In the genomic region with DNA sequence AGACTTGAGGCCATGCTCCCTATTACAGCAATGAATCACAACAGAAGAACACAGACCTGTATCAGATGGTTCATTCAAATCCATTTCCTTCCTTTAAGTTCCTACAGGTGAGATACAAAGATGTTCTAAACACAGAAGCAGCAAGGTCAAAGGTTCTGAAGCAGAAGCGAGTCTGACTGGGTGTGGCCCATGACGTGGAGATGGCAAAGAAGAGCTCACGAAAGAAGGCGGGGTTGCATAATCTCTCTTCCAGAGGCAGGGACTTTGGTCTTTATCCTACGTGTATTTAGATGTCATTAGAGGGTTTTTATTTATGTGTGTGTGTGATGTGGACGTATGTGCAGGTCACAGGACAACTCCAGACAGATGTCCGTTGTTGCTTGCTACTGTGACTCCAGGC, we compare ENCODE assay signal across 15 mouse cellular contexts.
"Had no signal": no experiment of that assay in that cellular context is flagged by ENCODE, and none has a peak within 500 bp of the region (broad histone marks: within the 10 kb centered on the region; RNA-seq: fewer than 3 reads in every experiment).

No protein-coding gene starts in this region.

- DNase-seq: kidney, adult 8-10 months; kidney, postnatal 36 days; left cerebral cortex, postnatal 4 days; lung, adult 2 months; lung, postnatal 36 days; right cerebral cortex, adult 18-20 months; right cerebral cortex, postnatal 25 days; spleen, adult 18-20 months; thymus, adult 18-20 months; thymus, postnatal 14 days had no signal

- H3K4me1 ChIP-seq: midbrain, embryonic 12.5 days had no signal

- H3K4me3 ChIP-seq: limb, embryonic 13.5 days; liver, embryonic 15.5 days; megakaryocyte, embryonic 14.5 days; midbrain, embryonic 12.5 days had no signal

- H3K27ac ChIP-seq: kidney, postnatal 0 days; limb, embryonic 13.5 days; liver, embryonic 15.5 days; midbrain, embryonic 12.5 days had no signal

- H3K9ac ChIP-seq: limb, embryonic 13.5 days; liver, embryonic 15.5 days; midbrain, embryonic 12.5 days had no signal

- H3K27me3 ChIP-seq: limb, embryonic 13.5 days; megakaryocyte, embryonic 14.5 days had no signal

- H3K4me2 ChIP-seq: limb, embryonic 13.5 days; liver, embryonic 15.5 days; midbrain, embryonic 12.5 days had no signal

- H3K9me3 ChIP-seq: limb, embryonic 13.5 days; liver, embryonic 15.5 days; megakaryocyte, embryonic 14.5 days; midbrain, embryonic 12.5 days had no signal

- H3K36me3 ChIP-seq: limb, embryonic 13.5 days; liver, embryonic 15.5 days; midbrain, embryonic 12.5 days had no signal
